Mouse (Mus musculus) spleen, postnatal 36 days (tissue): ENCODE measurements around the gene Atg5.

Experiments used
- DNase-seq, 2 experiments: peaks; one replicate each; pipeline ENCODE4 v3.0.0; 2022; ENCODE audit warnings: low spot score in 2 of 2, mixed read lengths in 1 of 2

The Atg5 gene

GRCm38 (mm10) chr10:44353467-44353866, 85.3 kb downstream of the Atg5 start:
- DNase-seq = no peak

- no peak for DNase-seq
These were observed 86.2 kb downstream of the Atg5 start for GRCm38 (mm10) chr10:44354393-44354792.

- no peak for DNase-seq
These were observed 87.1 kb downstream of the Atg5 start for GRCm38 (mm10) chr10:44355216-44355615.

- DNase-seq = no peak
These were observed 88.5 kb downstream of the Atg5 start for GRCm38 (mm10) chr10:44356625-44357024.

- DNase-seq = no peak
These were observed 89.2 kb downstream of the Atg5 start for GRCm38 (mm10) chr10:44357316-44357715.

- DNase-seq = no peak
These were observed 90.7 kb downstream of the Atg5 start for GRCm38 (mm10) chr10:44358816-44359215.

GRCm38 (mm10) chr10:44360632-44361031, 92.5 kb downstream of the Atg5 start:
- DNase-seq = no peak

- no peak for DNase-seq
These were observed 94.3 kb downstream of the Atg5 start for GRCm38 (mm10) chr10:44362435-44362834.

- no peak for DNase-seq
These were observed 94.7 kb downstream of the Atg5 start for GRCm38 (mm10) chr10:44362846-44363245.

- no peak for DNase-seq
These were observed 98.0 kb downstream of the Atg5 start for GRCm38 (mm10) chr10:44366186-44366585.

- no peak for DNase-seq
These were observed 98.9 kb downstream of the Atg5 start for GRCm38 (mm10) chr10:44367043-44367442.

GRCm38 (mm10) chr10:44368596-44368995, 100.4 kb downstream of the Atg5 start:
- no peak for DNase-seq

GRCm38 (mm10) chr10:44370666-44371065, 102.5 kb downstream of the Atg5 start:
- no peak for DNase-seq

GRCm38 (mm10) chr10:44372210-44372609, 104.1 kb downstream of the Atg5 start:
- DNase-seq = no peak

- no peak for DNase-seq
These were observed 106.5 kb downstream of the Atg5 start for GRCm38 (mm10) chr10:44374678-44375077.

- DNase-seq = no peak
These were observed 107.3 kb downstream of the Atg5 start for GRCm38 (mm10) chr10:44375501-44375900.

- DNase-seq = no peak
These were observed 109.7 kb downstream of the Atg5 start for GRCm38 (mm10) chr10:44377821-44378220.

- DNase-seq = no peak
These were observed 110.2 kb downstream of the Atg5 start for GRCm38 (mm10) chr10:44378403-44378802.

GRCm38 (mm10) chr10:44380476-44381208, 112.5 kb downstream of the Atg5 start:
- peak; percentile 77 to 85 for DNase-seq

GRCm38 (mm10) chr10:44381397-44381796, 113.2 kb downstream of the Atg5 start:
- peak; percentile 28 to 44 for DNase-seq

- peak in 1 of 2 experiments; percentile 5 for DNase-seq
These were observed 113.8 kb downstream of the Atg5 start for GRCm38 (mm10) chr10:44381948-44382347.

GRCm38 (mm10) chr10:44383213-44383612, 115.1 kb downstream of the Atg5 start:
- no peak for DNase-seq

GRCm38 (mm10) chr10:44385227-44385626, 117.1 kb downstream of the Atg5 start:
- no peak for DNase-seq

- no peak for DNase-seq
These were observed 120.6 kb downstream of the Atg5 start for GRCm38 (mm10) chr10:44388706-44389233.
